Mouse (Mus musculus) heart, embryonic 15.5 days (tissue): ENCODE results near the gene C1ql4. TPM values are rescaled to one million over a fixed set of nuclear protein-coding genes. Genes with fewer than 3 reads are reported as not detected.
"Not testable (repeated sequence)": the region's sequence is repeated elsewhere in the genome, so short reads cannot be mapped to it uniquely, and the experiment has no call there.

Experiments used
- ATAC-seq: fragments of 200-750 bp; cut with Nextera tagmentation; replicated peaks from 2 replicates; pipeline ENCODE4 v1.8.0; 2017; ENCODE audit warnings: low read depth, moderate TSS enrichment; ENCODE audit not compliant: insufficient number of reproducible peaks, insufficient read depth, low FRiP score
- H3K27ac ChIP-seq: fragments of 300-500 bp; sonication (generic); 2 replicates; pipeline ENCODE4 v1.5.1; 2015; ENCODE audit warnings: mild to moderate bottlenecking, inconsistent platforms
- H3K27me3 ChIP-seq: fragments of 300-500 bp; sonication (generic); 2 replicates; pipeline ENCODE4 v1.6.1; 2015; ENCODE audit warnings: inconsistent platforms
- H3K36me3 ChIP-seq: fragments of 300-500 bp; sonication (generic); 2 replicates; pipeline ENCODE4 v1.6.1; 2015; ENCODE audit warnings: mild to moderate bottlenecking, inconsistent platforms
- H3K4me1 ChIP-seq: fragments of 300-500 bp; sonication (generic); replicated peaks from 2 replicates; pipeline ENCODE4 v1.6.1; 2015; ENCODE audit warnings: inconsistent platforms
- H3K4me2 ChIP-seq: fragments of 300-500 bp; sonication (generic); 2 replicates; pipeline ENCODE4 v1.6.1; 2015; ENCODE audit warnings: inconsistent platforms, mild to moderate bottlenecking, moderate library complexity
- H3K4me3 ChIP-seq: fragments of 300-500 bp; sonication (generic); 2 replicates; pipeline ENCODE4 v1.5.1; 2015; ENCODE audit warnings: mild to moderate bottlenecking, inconsistent platforms
- H3K9ac ChIP-seq: fragments of 300-500 bp; sonication (generic); 2 replicates; pipeline ENCODE4 v1.6.1; 2015; ENCODE audit warnings: mild to moderate bottlenecking, inconsistent platforms
- H3K9me3 ChIP-seq: fragments of 300-500 bp; sonication (generic); replicated peaks from 2 replicates; pipeline ENCODE4 v1.6.1; 2016; ENCODE audit warnings: inconsistent platforms
- WGBS: fragments of 180-500 bp; shearing (Covaris S2); methylation state at CpG from one replicate; pipeline ENCODE4 v1.1.7; 2015; ENCODE audit warnings: mixed read lengths; 5-methylcytosine and 5-hydroxymethylcytosine counted together
- polyA plus RNA-seq: library from polyadenylated mRNA; unstranded; fragments of >200 nt; fragmentation: Nextera tagmentation; extraction: Ambion mirVana; gene quantifications from 2 replicates; pipeline ENCODE4 v1.2.1, GENCODE M21; 2015

C1ql4 gene
- polyA plus RNA-seq, 1 experiment from 2014 or later: 0.26 TPM

DNA sequence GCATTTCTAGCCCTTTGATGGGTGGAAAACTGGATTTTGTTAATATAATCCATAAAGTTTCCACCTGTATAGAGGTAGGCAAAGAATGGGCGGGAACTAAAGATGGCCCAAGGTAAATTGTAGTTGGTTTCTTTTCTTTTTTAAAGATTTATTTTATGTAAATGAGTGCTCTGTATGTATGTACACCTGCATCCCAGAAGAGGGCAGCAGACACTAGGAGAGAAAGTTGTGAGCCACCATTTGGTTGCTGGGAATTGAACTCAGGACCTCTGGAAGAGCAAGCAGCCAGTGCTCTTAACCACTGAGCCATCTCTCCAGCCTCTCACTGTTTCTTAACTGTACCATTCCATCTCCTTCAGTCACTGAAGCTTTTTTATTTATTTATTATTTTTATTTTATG lies 15.6 kb downstream of the C1ql4 start:
- H3K36me3 ChIP-seq: no peaks in the 10 kb centered on the region
- no peak for ATAC-seq
- no peak overlapping the region for H3K4me2 ChIP-seq
- H3K4me3 ChIP-seq: no peak overlapping the region
- H3K27me3 ChIP-seq: no peaks in the 10 kb centered on the region
- H3K9me3 ChIP-seq: no peaks in the 10 kb centered on the region
- H3K9ac ChIP-seq: no peak overlapping the region
- H3K27ac ChIP-seq: no peak overlapping the region
- WGBS: 84% methylated on average over 1 of the region's 1 CpGs
- peaks cover 16% of the 10 kb centered on the region for H3K4me1 ChIP-seq

- Histone ChIP-seq H3K4me1 (no peaks in the 10 kb centered on the region), H3K36me3 (no peaks in the 10 kb centered on the region), H3K9ac (no peak overlapping the region), H3K4me3 (no peak overlapping the region), H3K27me3 (peaks cover 12% of the 10 kb centered on the region), H3K9me3 (no peaks in the 10 kb centered on the region), H3K4me2 (no peak overlapping the region), H3K27ac (no peak overlapping the region)
- ATAC-seq: no peak
- 72% methylated on average over 12 of the region's 12 CpGs for WGBS
These were observed 22.0 kb downstream of the C1ql4 start for GRCm38 (mm10) chr15:99065557-99066165.

DNA sequence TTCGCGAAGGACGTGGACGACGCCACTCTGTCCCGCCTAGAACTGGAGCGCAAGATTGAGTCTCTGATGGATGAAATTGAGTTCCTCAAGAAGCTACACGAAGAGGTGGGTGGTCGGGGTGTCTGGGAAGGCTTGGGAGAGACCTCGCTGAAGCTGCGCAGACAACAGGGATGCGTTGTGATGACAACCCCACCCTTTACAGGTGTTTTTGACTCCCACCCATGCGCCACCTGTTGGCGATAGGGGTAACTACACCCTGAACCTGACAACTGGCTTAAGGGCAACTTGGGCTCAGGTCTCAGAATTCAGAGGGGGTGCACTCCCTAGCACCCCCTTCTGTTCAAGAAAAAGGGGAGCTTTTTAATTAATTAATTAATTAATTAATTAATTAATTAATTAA lies 31.3 kb downstream of the C1ql4 start:
- Histone ChIP-seq H3K4me1 (peaks cover 26% of the 10 kb centered on the region), H3K4me3 (peak overlapping the region; percentile 49), H3K36me3 (no peaks in the 10 kb centered on the region), H3K4me2 (peak overlapping the region; percentile 88), H3K9me3 (no peaks in the 10 kb centered on the region), H3K27me3 (peaks cover 95% of the 10 kb centered on the region), H3K27ac (no peak overlapping the region), H3K9ac (no peak overlapping the region)
- no peak for ATAC-seq
- 7% methylated on average over 14 of the region's 14 CpGs for WGBS

GRCm38 (mm10) chr15:99055511-99055961 lies 32.1 kb downstream of the C1ql4 start:
- H3K4me1 ChIP-seq: peaks cover 26% of the 10 kb centered on the region
- H3K36me3 ChIP-seq: no peaks in the 10 kb centered on the region
- H3K9me3 ChIP-seq: no peaks in the 10 kb centered on the region
- H3K4me2 ChIP-seq: peak overlapping the region; percentile 88
- peak overlapping the region; percentile 49 for H3K4me3 ChIP-seq
- H3K27ac ChIP-seq: no peak overlapping the region
- peak overlapping the region; percentile 44 for H3K9ac ChIP-seq
- no peak for ATAC-seq
- H3K27me3 ChIP-seq: peaks cover 92% of the 10 kb centered on the region
- WGBS: under 1% methylated on average over 33 of the region's 37 CpGs

DNA sequence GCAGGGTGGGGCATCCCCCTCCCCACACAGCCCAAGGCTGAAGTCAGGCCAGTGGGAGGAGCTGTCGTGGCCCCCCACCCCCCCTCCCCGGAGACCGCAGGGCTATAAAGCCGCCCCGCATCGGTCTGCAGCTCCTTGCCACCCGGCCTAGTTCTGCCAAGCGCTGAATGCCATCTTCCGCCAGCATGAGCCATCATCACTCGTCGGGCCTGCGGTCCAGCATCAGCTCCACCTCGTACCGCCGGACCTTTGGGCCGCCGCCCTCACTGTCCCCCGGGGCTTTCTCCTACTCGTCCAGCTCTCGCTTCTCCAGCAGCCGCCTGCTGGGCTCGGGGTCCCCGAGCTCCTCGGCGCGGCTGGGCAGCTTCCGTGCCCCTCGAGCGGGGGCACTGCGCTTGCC lies 32.6 kb downstream of the C1ql4 start, which contains the start of gene Prph:
Prph (plus strand) TSS at position 135 of the 400 bp plus-strand sequence.
- Histone ChIP-seq H3K9me3 (no peaks in the 10 kb centered on the region), H3K27ac (no peak within 1 kb of the TSS), H3K36me3 (no peaks in the 10 kb centered on the region), H3K9ac (peak within 1 kb of the TSS; percentile 44), H3K27me3 (peaks cover 88% of the 10 kb centered on the region), H3K4me1 (peaks cover 26% of the 10 kb centered on the region), H3K4me2 (peak within 1 kb of the TSS; percentile 88), H3K4me3 (peak within 1 kb of the TSS; percentile 49)
- ATAC-seq: 0 out of 2 replicates have a peak, but pooled peaks have one; percentile 25
- 1% methylated on average over 30 of the region's 30 CpGs for WGBS

DNA sequence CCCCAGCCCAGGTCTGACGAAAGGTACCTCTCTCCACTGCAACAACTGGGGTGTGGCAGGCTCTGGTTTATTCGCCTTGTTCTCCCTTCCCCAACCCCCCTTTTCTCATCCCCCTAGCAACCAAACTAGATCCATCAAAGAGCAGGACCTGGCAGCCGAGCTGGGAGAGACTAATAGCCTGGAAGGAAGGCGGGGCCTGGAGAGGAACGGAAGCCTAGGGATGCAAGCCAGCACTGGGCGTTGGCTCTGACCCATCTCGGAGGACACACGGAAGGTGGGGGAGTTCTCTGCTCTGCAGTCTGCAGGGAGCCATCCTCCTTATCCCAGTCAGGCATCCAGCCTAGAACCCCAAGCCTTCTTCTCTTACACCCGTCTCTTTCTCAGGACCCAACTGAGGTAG lies 34.2 kb downstream of the C1ql4 start:
- no peak overlapping the region for H3K4me3 ChIP-seq
- WGBS: 21% methylated on average over 9 of the region's 9 CpGs
- peaks cover 72% of the 10 kb centered on the region for H3K27me3 ChIP-seq
- no peak overlapping the region for H3K9ac ChIP-seq
- no peaks in the 10 kb centered on the region for H3K9me3 ChIP-seq
- no peak overlapping the region for H3K4me2 ChIP-seq
- H3K27ac ChIP-seq: no peak overlapping the region
- no peaks in the 10 kb centered on the region for H3K36me3 ChIP-seq
- no peak for ATAC-seq
- peaks cover 26% of the 10 kb centered on the region for H3K4me1 ChIP-seq

- H3K4me3 ChIP-seq: no peak overlapping the region
- no peak overlapping the region for H3K27ac ChIP-seq
- H3K4me1 ChIP-seq: peaks cover under 1% of the 10 kb centered on the region; the same call in 1 of the 2 replicates
- WGBS: 27% methylated on average over 13 of the region's 13 CpGs
- H3K9ac ChIP-seq: no peak overlapping the region
- H3K27me3 ChIP-seq: peaks cover 38% of the 10 kb centered on the region
- no peak overlapping the region for H3K4me2 ChIP-seq
- no peaks in the 10 kb centered on the region for H3K9me3 ChIP-seq
- no peaks in the 10 kb centered on the region for H3K36me3 ChIP-seq
- ATAC-seq: no peak
These were observed 38.0 kb downstream of the C1ql4 start for GRCm38 (mm10) chr15:99049473-99050253.

DNA sequence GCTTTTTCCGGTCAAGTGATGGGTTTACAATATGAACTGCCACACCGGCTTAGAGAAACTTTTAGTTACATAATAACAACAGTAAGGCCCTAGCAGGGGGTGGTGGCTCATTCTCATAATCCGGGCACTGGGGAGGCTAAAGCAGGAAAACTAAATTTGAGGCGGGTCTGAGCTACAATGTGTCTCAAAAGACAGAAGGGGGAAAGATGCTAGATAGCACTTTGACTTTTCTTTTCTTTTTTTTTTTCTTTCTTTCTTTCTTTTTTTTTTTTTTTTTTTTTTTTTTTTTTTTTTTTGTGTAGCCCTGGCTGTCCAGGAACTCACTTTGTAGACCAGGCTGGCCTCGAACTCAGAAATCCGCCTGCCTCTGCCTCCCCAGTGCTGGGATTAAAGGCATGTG lies 41.9 kb downstream of the C1ql4 start:
- 70% methylated on average over 6 of the region's 6 CpGs for whole genome bisulfite sequencing
- ATAC-seq: not testable (repeated sequence)

GRCm38 (mm10) chr15:99044854-99045253 lies 42.8 kb downstream of the C1ql4 start:
- Histone ChIP-seq H3K27me3 (0 out of 2 replicates have a peak, but pooled peaks cover 3% of the 10 kb centered on the region), H3K9ac (no peak overlapping the region), H3K9me3 (no peaks in the 10 kb centered on the region), H3K36me3 (no peaks in the 10 kb centered on the region), H3K4me2 (no peak overlapping the region), H3K4me1 (peaks cover 15% of the 10 kb centered on the region), H3K27ac (no peak overlapping the region), H3K4me3 (no peak overlapping the region)
- ATAC-seq: no peak
- WGBS: 42% methylated on average over 3 of the region's 3 CpGs

More for the DNA sequence above, 41.9 kb downstream of the C1ql4 start:
- not testable (repeated sequence) for H3K27me3 ChIP-seq, H3K9ac ChIP-seq, H3K4me2 ChIP-seq, H3K4me3 ChIP-seq, H3K27ac ChIP-seq, H3K9me3 ChIP-seq, H3K36me3 ChIP-seq, H3K4me1 ChIP-seq

- Histone ChIP-seq H3K4me3 (no peak overlapping the region), H3K36me3 (no peaks in the 10 kb centered on the region), H3K4me2 (no peak overlapping the region), H3K4me1 (peaks cover 15% of the 10 kb centered on the region), H3K27me3 (0 out of 2 replicates have a peak, but pooled peaks cover 3% of the 10 kb centered on the region), H3K27ac (no peak overlapping the region), H3K9me3 (no peaks in the 10 kb centered on the region), H3K9ac (no peak overlapping the region)
- 78% methylated on average over 5 of the region's 5 CpGs for WGBS
- no peak for ATAC-seq
These were observed 45.3 kb downstream of the C1ql4 start for GRCm38 (mm10) chr15:99042334-99042733.

GRCm38 (mm10) chr15:99040920-99041856 lies 46.4 kb downstream of the C1ql4 start:
- H3K27me3 ChIP-seq: no peaks in the 10 kb centered on the region
- H3K9me3 ChIP-seq: no peaks in the 10 kb centered on the region
- no peak overlapping the region for H3K4me2 ChIP-seq
- no peak overlapping the region for H3K27ac ChIP-seq
- H3K36me3 ChIP-seq: peaks cover 6% of the 10 kb centered on the region; the same call in 1 of the 2 replicates
- H3K4me3 ChIP-seq: no peak overlapping the region
- ATAC-seq: no peak
- H3K9ac ChIP-seq: no peak overlapping the region
- 53% methylated on average over 21 of the region's 21 CpGs for WGBS
- peaks cover 21% of the 10 kb centered on the region for H3K4me1 ChIP-seq
